Mouse (Mus musculus): Measurements from ENCODE around the gene Ranbp2.
A peak's percentile ranks its signal among the peaks of the same experiment; 100 is the strongest.

The Ranbp2 gene

DNA sequence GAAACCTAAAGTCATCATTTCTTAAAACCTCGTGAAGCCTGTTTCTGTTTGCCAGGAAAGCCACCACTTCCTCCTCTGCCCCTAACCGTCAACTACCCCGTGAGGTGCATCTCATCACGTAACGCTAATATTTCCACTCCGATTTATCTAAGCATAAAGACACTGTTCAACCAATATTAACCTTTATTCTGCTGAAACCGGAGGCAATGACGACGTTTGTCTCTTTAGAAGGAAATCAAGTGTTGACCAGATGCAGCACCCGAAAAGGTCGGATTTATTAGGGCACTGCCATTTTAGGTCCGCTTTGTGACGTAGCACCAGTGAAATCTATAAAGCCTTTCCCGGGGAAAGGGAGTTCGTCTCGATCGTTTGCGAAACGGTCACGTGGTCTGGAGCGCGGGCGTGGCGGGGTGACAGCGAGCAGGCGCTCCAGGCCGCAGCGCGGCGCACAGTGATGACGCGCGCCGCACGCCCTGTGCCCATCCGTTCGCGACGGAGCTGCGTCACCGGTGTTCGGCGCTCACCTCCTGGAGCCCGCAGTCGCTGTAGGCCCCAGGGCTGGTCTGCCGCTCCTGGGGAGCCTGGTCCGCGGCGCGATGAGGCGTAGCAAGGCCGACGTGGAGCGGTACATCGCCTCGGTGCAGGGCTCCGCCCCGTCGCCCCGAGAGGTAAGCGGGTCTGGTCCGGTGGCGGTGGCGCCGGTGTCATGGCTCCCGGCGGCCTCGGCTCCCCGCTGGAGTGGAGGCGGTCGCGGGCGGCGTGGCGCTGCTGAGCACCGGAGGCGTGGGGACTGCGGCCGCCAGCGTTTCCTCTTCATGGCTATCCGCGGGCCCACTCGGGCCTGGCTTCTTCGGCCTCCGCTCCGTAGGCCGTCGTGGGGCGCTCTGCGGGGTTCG lies at the start of gene Ranbp2:
Gene Ranbp2, plus strand, starts transcription at position 537 of the 896 bp plus-strand sequence.
- DNase-seq (ENCODE audit: low read depth, low spot score) = peak; percentile 97

DNA sequence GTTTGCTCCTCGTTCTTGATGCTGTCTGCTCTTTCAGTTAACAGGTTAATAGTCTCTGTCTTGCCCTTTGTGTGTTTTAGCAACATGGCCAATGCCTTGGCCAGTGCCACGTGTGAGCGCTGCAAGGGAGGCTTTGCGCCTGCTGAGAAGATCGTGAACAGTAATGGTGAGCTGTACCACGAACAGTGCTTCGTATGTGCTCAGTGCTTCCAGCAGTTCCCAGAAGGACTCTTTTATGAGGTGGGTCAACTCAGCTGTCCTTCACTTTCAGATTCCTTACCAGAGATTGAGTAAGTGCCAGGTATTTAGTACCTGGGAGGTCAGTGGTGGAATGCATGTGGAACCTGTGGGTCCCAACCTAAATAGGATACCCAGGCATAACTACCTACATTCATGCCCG lies 47.8 kb upstream of the Ranbp2 start:
- no peak for DNase-seq (ENCODE audit: low read depth, low spot score)

DNA sequence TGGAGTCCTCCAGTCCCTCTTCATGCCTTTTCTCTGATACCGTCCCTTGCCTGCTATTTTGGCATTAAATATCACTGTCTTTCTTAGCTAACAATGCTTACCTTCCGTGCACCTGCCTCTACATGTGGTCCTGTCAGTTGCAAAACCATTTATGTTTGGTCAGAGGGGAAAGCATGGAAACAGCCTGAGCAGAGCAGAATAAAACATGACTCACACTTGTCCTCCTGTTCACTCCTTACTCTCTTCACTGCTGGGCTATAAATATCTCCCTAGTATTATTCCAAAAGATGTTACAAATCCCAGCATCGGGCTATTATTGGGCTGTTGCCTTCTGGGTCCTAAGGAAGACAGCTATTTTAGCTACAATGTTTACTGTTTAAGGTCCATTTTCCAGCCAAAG lies 44.9 kb upstream of the Ranbp2 start:
- peak; percentile 34 for DNase-seq (ENCODE audit: low read depth, low spot score)

DNA sequence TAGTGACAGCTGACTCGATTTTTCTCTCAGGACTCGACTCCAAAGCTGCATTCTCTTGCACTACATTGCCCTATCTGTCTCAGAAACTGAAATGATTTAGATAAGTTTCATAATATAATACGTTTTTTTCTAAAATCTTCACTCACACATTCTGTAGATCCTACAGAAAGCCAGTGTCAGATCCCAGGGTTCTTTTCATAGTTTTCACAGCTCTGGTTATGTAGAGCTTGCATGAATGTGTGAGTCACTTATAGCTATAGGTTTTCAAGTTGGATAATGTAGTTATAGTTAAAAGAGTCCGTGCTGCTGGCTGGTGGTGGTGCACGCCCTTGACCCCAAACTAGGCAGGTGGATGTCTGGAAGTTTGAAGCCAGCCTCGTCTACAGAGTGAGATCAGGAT lies 42.1 kb upstream of the Ranbp2 start:
- DNase-seq (ENCODE audit: low read depth, low spot score) = no peak

DNA sequence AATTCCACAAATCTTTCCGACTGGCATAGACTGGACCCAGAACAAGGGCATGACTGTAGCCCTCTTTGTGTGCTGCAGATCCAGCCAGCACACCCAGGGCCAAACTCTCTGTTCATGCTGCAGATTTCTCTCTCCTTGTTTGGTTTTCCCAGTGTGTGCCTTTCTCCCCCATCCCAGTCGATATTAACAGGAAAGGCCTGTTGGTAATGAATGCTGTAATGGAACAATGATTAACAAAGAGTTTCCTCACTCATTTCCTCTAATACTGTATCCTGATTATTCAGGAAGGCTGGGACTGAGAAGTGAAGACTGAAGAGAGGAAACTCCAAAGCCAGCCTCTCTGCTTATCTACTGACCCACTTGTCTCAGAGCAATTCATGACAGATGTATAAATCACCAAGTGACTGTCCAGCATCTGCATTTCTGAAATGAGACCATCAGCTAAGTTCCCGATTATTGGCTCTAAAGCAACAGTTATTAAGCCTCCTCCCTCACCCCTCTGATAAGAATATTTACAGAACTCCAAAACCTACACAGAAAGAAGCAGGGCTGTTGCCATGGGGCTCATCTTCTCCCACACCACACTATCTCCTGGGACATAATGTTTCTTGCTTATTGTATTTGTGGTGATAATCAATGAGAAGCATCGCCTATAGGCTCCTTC lies 41.3 kb upstream of the Ranbp2 start:
- DNase-seq (ENCODE audit: low read depth, low spot score) = no peak

DNA sequence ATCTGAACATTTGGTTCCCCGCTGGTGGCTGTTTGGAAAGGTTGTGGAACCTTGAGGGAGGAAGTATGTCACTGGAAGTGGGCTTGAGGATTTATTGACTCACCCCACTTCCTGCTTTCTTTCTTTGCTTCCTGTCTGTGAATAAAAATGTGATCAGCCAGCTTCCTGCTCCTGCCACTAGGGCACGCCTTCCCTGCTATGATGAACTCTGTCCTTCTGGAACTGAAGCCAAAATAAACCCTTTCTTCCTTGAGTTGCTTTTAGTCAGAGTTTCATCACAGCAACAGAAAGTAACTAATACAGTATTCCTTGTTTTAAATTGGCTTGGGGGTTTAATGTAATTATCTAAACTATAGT lies 40.8 kb upstream of the Ranbp2 start:
- DNase-seq (ENCODE audit: low read depth, low spot score) = peak; percentile 65

DNA sequence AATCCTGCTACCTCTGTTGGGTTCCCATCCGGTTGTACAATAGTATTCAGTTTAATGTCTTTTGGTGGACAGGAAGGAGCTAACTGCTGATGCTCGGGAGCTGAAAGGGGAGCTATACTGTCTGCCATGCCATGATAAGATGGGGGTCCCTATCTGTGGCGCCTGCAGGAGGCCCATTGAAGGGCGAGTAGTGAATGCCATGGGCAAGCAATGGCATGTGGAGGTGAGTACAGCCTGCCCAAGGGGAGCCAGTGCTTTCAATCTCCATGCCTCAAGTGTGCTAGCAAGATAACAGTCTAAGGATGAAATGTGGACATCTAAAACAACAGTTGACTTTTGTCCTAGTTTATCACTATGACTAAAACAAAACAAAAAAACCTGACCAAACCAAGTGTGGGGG lies 34.4 kb upstream of the Ranbp2 start:
- DNase-seq (ENCODE audit: low read depth, low spot score) = no peak

DNA sequence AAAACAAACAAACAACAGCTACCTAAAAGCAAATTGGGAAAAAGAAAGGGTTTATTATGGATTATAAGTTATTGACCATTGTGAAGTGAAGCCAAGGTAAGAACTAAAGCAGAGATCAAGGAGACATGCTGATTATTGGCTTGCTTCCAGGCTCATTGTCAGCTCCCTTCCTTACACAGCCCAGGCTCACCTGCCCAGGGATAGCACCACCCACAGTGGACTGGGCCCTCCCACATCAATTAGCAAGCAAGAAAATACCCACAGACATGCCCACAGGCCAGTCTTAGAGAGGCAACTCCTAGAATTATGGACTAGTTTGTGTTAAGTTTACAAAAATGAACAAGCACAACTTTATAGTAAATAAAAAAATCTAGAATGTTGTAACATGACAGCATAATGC lies 33.9 kb upstream of the Ranbp2 start:
- no peak for DNase-seq (ENCODE audit: low read depth, low spot score)

DNA sequence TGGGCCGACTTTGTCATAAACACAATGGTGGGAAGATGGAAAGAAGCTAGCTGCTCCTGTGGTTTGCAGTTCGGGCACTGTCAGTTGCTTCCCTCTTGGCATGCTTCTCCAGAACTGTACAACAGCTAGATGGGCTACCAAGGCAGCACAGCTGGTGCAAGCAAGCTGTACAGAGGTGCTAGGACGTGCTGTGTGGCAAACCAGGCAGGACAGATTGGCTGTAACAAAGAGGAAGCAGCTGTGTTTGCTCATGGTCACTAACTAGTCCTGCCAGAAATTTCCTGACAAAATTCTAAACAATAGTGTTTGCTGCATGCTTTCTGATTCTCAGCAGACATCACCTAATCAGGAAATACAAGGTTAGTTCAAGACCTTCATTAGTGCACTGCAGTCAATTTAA lies 30.0 kb upstream of the Ranbp2 start:
- no peak for DNase-seq (ENCODE audit: low read depth, low spot score)

DNA sequence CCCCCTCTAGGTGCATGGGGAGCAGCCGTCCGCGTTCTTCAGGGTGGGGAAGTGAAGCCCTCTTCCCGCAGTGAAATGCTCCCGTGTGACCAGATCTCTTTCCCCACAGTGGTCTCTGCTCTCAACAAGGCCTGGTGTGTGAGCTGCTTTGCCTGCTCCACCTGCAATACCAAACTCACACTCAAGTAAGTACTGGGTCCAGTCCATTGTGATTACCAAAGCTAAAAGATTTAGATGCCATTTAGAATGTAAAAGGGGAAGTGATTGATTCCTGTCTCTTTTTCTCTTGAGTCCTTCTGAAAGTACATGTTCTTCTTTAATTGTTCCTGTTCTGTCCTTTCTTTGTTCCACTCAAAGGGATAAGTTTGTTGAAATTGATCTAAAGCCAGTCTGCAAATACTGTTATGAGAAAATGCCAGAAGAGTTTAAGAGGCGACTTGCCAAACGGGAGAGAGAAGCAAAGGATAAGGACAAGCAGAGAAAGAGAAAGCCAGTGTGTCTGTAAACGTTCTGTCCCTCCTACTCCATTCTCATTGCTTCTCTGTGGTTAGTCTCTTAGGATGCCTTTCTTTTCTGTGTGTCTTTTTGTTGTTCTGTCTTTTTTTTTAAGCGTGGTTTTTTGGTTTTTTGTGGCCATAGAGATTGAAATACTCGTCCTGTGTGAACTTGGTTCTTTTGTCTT lies 28.3 kb upstream of the Ranbp2 start:
- DNase-seq (ENCODE audit: low read depth, low spot score) = no peak

DNA sequence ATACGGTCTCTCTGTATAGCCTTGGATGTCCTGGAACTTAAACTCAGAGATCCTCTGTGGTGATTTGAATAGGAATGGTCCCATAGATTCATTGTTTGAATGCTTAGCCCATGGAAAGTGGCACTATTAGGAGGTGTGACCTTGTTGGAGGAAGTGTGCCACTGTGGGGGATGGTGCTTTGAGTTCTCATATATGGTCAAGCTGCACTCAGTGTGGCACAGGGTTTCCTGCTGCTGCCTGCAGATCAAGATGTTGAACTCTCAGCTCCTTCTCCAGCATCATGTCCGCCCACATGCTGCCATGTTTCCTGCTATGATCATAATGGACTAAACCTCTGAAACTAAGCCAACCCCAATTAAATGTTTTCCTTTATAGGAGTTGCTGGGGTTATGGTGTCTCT lies 18.8 kb upstream of the Ranbp2 start:
- DNase-seq (ENCODE audit: low read depth, low spot score) = no peak

DNA sequence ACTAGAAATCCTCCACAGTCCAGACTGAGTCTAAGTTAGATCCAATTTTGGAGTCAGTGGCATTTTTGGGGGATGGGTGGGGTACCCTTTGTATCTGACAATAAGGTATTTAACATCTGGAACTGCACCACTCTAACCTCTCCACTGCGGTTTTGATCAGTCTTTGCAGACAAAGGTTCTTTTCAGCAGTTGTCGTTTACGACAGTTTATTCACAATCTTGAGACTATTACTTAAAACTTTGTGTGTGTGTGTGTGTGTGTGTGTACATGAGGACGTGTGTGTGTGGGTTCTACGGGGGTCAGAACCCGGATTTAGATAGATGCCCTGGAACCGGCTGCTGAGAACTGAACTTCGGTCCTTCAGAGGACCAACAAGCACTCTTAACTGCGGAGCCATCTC lies 870 bp upstream of the Ranbp2 start:
- DNase-seq (ENCODE audit: low read depth, low spot score) = peak; percentile 63

DNA sequence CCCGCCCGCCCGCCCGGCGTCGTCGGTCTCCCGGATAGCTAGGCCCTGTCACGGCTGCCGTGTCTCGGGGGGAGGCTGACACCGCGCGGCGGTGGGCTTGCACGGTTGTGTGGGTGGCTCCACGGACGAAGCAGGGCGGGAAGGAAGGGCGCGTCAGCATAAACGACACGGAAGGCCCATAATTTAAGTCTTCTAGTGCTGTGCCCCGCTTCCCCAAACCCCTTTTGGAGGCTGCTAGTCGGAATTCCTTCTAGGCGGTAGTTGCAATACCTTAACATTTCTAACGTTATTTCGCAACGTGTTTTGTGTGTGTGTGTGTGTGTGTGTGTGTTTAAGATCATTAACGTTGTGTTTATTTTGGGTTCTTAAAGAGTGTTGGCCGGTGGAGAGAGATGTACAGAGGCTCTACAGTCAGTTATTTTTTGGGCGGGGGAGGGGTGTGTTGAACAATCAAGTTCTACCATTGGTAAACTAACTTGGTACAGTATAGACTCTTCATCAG lies 611 bp downstream of the Ranbp2 start:
- peak; percentile 44 for DNase-seq (ENCODE audit: low read depth, low spot score)

DNA sequence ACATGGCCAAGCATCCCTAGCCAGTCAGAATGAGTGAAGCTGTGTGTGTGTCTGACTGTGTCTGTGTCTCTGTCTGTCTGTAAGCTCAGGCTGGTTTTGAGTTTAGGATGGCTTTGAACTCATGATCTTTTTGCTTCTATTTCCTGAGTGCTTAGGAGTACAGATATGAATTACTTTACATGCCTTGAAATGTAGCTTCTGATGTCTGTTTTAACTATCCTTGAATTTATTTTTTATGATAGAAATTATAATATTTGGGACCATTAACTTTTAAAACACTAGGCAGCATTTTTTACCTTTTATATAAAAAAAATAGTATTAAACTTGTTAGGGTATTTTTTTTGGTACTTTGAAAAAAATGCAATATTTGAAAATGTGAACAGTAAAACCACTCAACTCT lies 4.9 kb downstream of the Ranbp2 start:
- no peak for DNase-seq (ENCODE audit: low read depth, low spot score)

DNA sequence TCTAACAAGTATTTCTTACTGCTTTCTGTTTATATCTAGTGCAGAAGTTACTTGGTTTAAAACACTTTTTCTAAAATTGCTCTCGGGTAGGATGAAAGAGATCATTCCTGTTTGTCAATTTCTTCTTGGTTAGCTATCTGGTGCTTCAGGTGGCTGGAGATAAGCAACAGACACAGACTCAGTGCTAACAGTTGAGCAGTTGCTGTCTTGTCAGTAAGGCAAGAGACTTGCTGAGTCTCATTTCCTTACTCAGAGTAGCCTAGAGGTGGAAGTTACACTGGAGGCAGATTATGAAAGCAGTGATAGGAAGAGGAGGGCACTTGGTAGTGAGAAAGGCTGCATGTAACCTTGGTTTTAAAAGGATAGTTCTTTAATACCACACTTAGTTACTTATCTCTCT lies 5.5 kb downstream of the Ranbp2 start:
- no peak for DNase-seq (ENCODE audit: low read depth, low spot score)

DNA sequence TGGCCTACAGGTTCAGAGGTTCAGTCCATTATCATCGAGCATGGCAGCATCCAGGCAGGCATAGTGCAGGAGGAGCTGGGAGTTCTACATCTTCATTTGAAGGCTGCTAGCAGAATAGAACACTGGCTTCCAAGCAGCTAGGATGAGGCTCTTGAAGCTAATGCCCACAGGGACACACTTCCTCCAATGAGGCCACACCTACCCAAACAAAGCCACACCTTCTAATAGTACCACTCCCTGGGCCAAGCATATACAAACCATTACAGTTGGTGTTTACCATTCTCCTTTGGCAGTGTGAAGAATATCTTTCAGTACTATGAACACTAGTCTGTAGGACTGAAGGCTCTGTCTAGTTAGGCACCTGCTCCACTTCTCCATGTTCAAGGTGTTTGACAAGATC lies 13.2 kb downstream of the Ranbp2 start:
- no peak for DNase-seq (ENCODE audit: low read depth, low spot score)

DNA sequence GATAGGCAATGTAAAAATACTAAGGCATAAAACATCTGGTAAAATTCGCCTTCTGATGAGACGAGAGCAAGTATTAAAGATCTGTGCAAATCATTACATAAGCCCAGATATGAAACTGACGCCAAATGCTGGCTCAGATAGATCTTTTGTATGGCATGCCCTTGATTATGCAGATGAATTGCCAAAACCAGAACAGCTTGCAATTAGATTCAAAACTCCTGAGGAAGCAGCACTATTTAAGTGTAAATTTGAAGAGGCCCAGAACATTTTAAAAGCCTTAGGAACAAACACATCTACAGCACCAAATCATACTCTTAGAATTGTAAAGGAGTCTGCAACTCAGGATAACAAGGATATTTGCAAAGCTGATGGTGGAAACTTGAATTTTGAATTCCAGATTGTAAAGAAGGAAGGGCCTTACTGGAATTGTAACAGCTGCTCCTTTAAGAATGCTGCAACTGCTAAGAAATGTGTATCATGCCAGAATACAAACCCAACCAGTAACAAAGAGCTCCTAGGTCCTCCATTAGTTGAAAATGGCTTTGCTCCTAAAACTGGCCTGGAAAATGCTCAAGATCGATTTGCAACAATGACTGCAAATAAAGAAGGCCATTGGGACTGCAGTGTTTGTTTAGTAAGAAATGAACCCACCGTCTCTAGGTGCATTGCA lies 30.5 kb downstream of the Ranbp2 start:
- no peak for DNase-seq (ENCODE audit: low read depth, low spot score)

DNA sequence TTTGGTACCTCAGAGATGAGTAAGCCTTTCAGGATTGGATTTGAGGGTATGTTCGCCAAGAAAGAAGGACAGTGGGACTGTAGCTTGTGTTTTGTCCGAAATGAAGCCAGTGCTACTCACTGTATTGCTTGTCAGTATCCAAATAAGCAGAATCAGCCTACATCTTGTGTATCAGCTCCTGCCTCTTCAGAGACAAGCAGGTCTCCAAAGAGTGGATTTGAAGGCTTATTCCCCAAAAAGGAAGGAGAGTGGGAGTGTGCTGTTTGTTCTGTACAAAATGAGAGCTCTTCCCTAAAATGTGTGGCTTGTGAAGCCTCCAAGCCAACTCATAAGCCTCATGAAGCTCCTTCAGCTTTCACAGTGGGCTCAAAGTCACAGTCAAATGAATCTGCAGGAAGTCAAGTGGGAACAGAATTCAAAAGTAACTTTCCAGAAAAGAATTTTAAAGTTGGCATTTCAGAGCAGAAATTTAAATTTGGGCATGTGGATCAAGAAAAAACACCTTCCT lies 31.4 kb downstream of the Ranbp2 start:
- DNase-seq (ENCODE audit: low read depth, low spot score) = no peak

DNA sequence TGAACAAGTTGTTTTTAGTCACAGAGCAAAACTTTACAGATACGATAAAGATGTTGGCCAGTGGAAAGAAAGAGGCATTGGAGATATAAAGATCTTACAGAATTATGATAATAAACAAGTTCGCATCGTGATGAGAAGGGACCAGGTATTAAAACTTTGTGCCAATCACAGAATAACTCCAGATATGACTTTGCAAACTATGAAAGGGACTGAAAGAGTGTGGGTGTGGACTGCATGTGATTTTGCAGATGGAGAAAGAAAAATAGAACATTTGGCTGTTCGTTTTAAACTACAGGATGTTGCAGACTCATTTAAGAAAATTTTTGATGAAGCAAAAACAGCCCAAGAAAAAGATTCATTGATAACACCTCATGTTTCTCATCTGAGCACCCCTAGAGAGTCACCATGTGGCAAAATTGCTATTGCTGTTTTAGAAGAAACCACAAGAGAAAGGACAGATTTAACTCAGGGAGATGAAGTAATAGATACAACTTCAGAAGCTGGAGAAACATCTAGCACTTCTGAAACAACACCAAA lies 33.3 kb downstream of the Ranbp2 start:
- no peak for DNase-seq (ENCODE audit: low read depth, low spot score)

DNA sequence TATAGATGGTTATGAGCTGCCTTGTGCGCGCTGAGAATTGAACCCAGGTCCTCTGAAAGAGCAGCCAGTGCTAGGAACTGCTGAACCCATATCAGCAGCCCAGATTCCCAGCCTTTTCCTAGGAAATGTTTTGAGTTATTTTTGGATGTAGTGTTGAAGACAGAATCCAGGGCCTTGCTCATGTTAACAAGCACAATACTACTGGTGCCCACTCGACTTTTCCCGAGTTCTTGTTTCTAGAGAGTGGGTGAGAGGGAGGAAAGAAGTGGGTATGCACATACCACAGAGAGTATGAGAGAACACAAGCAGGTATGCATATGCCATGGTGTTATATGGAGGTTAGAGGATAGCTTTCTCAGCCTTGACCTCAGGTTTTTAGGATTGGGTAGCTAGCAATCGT lies 44.3 kb downstream of the Ranbp2 start:
- no peak for DNase-seq (ENCODE audit: low read depth, low spot score)

DNA sequence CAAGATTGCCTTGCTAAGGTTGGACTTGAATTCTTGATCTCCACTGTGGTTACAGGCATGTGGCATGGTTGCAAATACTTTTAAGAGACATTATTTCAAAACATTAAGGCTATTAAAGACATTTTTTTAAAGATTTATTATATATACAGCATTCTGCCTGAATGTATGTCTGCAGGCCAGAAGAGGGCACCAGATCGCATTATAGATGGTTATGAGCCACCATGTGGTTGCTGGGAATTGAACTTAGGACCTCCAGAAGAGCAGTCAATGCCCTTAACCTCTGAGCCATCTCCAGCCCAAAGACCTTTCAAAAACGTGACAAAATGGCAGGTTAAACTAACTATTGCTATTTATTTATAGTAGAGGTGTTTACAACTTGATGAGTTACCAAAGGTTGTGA lies 48.9 kb downstream of the Ranbp2 start:
- DNase-seq (ENCODE audit: low read depth, low spot score) = peak; percentile 29

Data from 3T3-L1 (cell line).